Mouse (Mus musculus) testis, adult 2 months (tissue): ENCODE measurements around the gene Gapdh.

Experiments used
- CTCF ChIP-seq: fragments of 200-500 bp; IDR thresholded peaks from 2 replicates; pipeline ENCODE4 v1.5.1; 2012; ENCODE audit warnings: low read depth, mild to moderate bottlenecking, inconsistent platforms, low read length, moderate library complexity; ENCODE audit not compliant: control insufficient read depth, insufficient read depth, insufficient replicate concordance
- POLR2A ChIP-seq: fragments of 200-500 bp; IDR thresholded peaks from 2 replicates; pipeline ENCODE4 v1.6.1; 2012; ENCODE audit warnings: low read depth, mild to moderate bottlenecking, inconsistent platforms, low read length, moderate library complexity; ENCODE audit not compliant: control insufficient read depth

DNA sequence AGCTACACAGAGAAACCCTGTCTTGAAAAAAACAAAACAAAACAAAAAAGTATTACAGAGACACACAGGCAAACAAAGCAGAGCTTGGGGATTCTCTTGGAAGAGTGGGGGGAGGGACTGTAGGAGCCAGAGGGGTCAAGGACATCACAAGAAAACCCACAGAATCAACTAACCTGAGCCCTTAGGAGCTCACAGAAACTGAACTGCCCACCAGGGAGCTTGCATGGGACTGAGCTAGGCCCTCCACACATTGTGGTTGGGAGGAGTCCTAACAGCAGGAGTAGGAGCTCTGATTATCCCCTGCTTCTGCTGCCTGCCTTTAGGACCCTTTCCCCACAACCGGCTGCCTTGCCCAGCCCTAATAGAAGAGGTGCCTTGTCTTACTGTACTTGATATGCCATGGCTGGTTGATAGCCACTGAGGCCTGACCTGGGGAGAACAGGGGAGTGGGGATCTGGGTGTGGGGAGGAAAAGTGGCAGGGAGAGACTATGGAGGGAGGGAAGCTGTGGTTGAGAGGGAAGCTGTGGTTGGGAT lies 29.3 kb upstream of the Gapdh start:
- TF ChIP-seq POLR2A: no peak
- no peak for TF ChIP-seq CTCF
